Mouse (Mus musculus): ENCODE measurements around the gene Zbtb1.

- TF ChIP-seq CTCF (IDR thresholded peaks at IDR 0.05) (no peak), EP300 (IDR thresholded peaks at IDR 0.05) (no peak)
Measured at GRCm38 (mm10) chr12:76378556-76378955, 8.5 kb downstream of the Zbtb1 start.
